Mouse (Mus musculus) heart, postnatal 0 days (tissue): ENCODE results near the gene Gm42791.

ENCODE experiments used
- CTCF ChIP-seq: IDR thresholded peaks from 2 replicates; pipeline ENCODE4 v1.5.1; 2016; ENCODE audit warnings: antibody characterized with exemption, control low read depth, low read depth
- EP300 ChIP-seq: IDR thresholded peaks from 2 replicates; pipeline ENCODE4 v1.6.1; 2016; ENCODE audit warnings: antibody characterized with exemption, low read depth

GRCm38 (mm10) chr5:148924051-148924450 is 70.9 kb downstream of the Gm42791 start:
- no peak for TF ChIP-seq CTCF
- TF ChIP-seq EP300 = no peak
